Mouse (Mus musculus) lung, postnatal 14 days (tissue): ENCODE measurements around the gene Tnip1.
"Not testable (repeated sequence)": the region's sequence is repeated elsewhere in the genome, so short reads cannot be mapped to it uniquely, and the experiment has no call there.

Experiments used
- DNase-seq: peaks from one replicate; pipeline ENCODE4 v3.0.0; 2021

The Tnip1 gene

DNA sequence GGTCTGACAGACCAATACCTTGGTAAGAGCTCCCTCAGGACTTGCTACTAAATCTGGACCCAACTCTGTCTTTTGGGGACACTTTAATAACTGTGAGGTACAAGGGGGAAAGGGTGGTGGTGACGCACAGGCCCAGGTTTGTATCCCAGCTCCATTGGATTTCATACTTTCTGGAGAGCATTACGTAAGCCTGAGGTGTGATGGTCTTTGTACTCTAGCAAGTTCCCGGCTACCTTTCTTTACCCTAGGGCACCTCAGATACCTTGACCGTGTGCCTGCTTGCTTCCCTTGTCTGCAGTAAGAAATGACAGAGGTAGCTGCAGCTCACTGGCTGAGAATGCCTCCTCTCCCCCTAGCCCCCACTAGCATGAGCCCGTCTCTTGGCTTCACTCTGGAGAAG, 55.5 kb downstream of the Tnip1 start:
- no peak for DNase-seq

GRCm38 (mm10) chr11:54906466-54906865, 56.3 kb downstream of the Tnip1 start:
- DNase-seq, result no peak

DNA sequence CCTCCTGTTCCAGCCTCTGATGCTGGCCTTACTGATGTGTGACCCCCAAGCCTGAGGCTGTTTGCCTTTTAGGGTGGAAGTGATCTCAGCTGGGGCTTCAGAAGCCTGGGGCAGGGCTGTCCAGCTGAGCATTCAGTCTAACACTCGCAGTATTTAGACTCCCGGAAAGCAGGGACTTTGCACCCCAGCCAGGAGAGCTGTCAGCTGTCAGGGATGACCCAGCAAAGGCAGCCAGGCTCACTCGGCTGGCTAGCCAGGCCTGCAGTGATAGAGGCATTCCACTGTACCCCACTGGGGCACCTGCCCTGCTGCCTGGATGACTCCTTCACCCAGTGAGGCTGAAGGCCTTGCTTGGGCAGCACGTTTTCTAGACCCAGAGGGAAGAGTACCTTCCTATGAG, 56.8 kb downstream of the Tnip1 start:
- DNase-seq, result no peak

GRCm38 (mm10) chr11:54905086-54905485, 57.6 kb downstream of the Tnip1 start:
- DNase-seq, result no peak

DNA sequence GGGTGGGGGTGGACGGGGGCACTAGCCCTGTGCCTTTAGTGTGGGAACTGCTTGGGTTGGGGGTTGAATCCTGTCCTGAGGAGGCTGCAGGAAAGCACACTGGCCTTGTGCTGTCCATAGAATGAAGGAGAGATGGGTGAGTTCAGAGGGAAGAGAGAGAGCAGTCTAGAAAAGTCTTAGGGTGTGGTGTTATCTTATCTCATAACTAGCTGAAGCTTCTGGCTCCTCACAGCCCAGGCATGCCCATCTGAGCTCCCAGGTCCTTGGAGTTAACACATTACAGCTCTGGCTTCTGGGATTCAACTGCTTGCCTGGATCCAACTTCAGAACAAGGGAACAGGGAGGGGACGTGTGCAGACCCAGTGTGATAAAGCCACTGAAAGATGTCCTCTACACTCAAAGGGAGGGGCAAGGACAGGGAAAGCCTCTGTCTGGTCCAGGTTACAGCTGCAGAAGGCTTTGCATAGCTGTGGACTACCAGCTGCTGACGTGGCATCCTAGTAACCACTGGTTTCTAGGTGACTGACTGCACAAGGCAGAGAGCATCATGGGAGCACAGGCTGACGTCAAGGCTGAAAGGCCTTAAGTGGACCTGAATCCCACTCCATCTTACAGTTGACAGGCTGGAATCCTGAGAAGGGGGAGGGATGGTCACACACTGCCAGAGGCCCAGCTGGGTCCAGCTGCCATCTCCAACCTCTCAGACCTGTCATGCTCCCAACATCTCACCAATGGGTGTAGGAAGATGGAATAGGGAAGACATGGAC, 58.6 kb downstream of the Tnip1 start:
- peak; percentile 63 for DNase-seq

DNA sequence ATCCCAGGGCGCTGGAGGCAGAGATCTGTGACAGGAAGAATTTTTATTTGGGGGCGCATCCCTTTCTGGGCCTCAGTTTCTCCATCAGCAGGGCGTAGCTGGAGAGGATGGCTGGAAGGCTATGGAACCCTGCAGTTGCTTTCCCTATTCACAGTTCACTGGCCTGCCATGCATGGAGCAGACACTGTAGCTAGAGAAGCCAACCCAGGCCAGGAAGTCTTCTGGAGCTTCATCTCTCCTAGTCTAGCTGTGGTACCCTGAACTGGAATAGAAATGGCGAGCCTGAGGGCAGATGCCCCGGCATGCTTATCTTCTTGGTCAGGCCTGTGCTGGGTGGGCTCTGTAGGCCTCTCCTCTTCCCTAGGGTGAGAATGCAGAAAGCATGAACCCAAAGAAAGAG, 59.4 kb downstream of the Tnip1 start:
- DNase-seq, result no peak

- DNase-seq, result peak; percentile 83
Observed at GRCm38 (mm10) chr11:54902333-54903323, 60.1 kb downstream of the Tnip1 start, which contains the start of gene Gpx3. Gene Gpx3 (plus strand): TSS chr11:54902453.

GRCm38 (mm10) chr11:54899657-54900056, 63.1 kb downstream of the Tnip1 start:
- DNase-seq, result no peak

DNA sequence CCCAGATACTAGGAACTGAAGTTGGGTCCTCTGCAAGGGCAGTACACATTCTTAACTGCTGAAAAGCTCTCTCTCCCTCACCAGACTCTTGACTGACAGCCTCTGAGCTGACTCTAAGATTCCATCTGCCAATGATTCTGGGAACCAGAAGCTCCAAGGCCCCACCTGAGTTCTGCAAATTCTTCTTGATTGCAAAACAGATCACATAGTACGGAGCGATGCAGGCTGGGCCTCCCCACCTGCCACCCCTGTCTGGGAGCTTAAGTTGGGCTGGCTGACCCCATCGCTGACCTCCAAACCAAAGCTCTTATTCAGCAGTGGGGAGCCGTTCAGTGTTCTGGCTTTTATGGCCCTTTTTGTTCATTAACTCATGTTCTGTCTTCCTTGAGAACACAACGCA, 65.2 kb downstream of the Tnip1 start:
- no peak for DNase-seq

DNA sequence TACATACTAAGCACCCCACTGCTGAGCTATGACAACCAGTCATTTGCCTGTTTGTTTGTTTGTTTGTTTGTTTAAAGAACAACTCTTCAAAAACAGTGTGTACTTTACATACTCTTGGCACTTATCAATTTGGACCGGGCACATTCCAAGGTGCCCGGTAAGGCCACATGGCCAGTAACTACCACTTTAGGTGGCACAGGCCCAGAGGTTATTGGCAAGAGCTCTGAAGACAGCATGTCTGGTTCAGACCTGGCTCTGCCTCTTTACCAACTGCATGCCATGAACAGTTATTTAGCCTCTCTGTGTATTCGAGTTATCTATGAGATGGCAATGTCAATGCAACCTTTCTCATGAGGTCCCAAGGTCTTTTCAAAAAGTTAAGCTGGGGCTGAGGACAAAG, 66.1 kb downstream of the Tnip1 start:
- not testable (repeated sequence) for DNase-seq

GRCm38 (mm10) chr11:54894589-54894988, 68.1 kb downstream of the Tnip1 start:
- no peak for DNase-seq

DNA sequence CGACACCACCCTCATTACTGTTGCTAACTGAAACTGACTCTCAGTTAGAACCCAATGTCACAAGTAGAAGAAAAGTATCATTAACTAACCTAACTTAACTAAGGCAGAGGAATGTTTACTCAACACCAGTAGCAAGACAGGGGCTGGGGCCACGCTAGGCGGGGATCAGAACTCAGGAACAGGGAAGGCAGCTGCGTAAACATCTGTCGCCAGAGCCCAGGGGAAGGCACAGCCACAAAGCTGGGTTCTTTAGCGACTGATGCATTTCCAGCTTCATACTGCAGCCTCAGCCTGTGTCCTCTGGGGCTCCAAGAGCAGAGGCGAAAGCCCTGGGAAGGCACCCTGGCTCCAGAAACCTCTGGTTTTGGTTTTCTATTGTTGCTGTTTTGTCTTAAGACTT, 70.6 kb downstream of the Tnip1 start:
- DNase-seq, result no peak

DNA sequence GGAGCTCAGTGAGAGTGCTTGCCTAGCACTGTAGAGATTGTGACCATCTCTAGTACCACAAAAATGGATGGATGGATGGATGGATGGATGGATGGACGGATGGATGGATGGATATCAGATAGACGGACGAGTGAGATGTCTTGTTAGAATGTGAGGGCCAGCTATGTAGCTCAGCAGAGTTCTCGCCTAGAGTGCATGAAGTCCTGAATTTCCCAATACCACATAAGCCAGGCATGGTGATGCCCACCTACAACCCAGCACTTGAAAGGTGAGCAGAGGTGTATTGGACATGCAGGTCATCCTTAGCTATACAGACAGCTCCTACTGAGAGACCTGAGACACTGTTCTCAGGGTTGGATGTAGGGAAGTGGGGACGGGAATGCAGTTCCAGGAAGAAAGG, 71.4 kb downstream of the Tnip1 start:
- no peak for DNase-seq

DNA sequence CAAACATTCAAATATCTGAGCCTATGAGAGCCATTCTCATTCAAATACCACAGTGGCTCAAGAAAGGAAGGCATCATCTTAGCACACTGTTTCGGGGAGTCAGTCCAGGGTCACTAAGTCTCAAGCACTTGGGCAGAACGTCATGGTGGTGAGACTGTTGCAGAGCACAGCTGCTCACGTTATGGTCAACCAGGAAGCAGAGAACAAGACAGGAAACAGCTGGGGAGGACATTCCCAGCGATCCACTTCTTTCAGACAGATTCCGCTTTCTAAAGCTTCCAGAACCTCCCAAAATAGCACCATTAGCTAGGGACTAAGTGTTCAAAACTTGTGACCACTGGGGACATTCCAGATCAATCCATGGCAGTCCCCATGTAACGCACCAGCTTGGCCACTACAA, 74.8 kb downstream of the Tnip1 start:
- no peak for DNase-seq

DNA sequence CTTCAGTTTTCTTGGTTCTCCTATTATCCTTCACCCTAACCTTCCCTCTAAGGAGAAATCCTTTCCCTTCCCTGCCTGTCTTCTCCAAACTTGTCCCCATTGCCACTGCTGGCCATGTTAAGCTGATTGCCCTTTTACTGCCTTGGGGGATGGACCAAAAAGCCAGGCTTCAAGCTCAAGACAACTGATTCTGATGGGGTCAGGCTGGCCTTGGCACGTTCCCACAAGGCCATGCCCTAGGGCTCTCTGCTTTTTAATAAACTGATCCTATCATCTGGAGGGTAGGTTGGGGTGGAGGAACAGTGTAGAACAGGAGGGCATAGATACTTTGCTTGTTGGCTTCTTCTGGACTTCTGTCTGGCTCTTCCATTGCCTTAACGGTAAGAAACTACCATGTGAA, 77.3 kb downstream of the Tnip1 start:
- peak; percentile 53 for DNase-seq

GRCm38 (mm10) chr11:54884937-54885336, 77.8 kb downstream of the Tnip1 start:
- DNase-seq, result peak; percentile 75

GRCm38 (mm10) chr11:54884197-54884828, 78.4 kb downstream of the Tnip1 start:
- no peak for DNase-seq

GRCm38 (mm10) chr11:54882671-54883070, 80.0 kb downstream of the Tnip1 start:
- peak; percentile 66 for DNase-seq

DNA sequence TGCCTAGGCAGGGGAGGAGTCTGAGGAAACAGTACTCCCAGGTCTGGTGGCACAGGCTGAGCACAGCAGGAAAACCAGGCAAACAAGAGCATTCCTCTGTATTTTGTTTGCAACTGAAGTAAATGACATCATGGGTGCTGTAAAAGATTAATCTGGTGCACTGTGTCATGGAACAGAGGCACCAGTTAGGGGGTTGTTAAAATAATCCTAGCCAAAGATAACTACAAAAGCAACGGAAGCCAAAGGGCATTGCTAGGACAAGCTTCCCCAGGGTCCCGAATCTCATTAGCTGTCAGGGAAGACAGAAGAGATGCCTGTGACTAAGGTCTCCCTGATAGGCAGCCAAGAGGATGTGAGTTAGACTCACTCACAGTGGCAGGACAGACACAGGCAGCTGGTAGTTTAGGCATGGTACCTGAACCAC, 81.7 kb downstream of the Tnip1 start:
- DNase-seq, result no peak

- no peak for DNase-seq
Observed at GRCm38 (mm10) chr11:54879922-54880321, 82.8 kb downstream of the Tnip1 start.

GRCm38 (mm10) chr11:54879434-54879833, 83.3 kb downstream of the Tnip1 start:
- peak; percentile 73 for DNase-seq

DNA sequence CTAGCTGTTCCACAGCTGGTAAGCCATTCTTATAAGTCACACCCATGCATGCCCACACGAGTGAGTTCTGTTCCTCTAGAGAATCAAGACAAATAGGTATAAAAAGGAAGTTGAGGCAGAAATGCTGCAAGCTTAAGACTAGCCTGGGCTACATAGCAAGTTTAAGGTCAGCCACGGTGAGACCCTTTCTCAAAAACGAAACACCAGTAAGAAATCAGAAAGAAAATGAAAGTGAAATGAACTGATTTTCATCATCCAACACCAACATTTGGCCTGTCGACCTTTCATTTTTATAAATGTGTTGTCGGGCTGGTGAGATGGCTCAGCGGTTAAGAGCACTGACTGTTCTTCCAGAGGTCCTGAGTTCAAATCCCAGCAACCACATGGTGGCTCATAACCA, 83.8 kb downstream of the Tnip1 start:
- DNase-seq, result no peak

- DNase-seq, result no peak
Observed at GRCm38 (mm10) chr11:54876031-54876430, 86.7 kb downstream of the Tnip1 start.
